Mouse (Mus musculus): ENCODE measurements around the gene Gm8265. TPM values are rescaled to one million over a fixed set of nuclear protein-coding genes. Genes with fewer than 3 reads are reported as not detected.
"Not testable (repeated sequence)": the region's sequence is repeated elsewhere in the genome, so short reads cannot be mapped to it uniquely, and the experiment has no call there.

Gm8265 gene
- polyA plus RNA-seq (2015; fragmentation: Nextera tagmentation; extraction: Ambion mirVana) = not detected in 2 replicates

- H3K27ac ChIP-seq (ENCODE audit: low read length); ATAC-seq; H3K9ac ChIP-seq (ENCODE audit: low read depth, low read length); H3K4me2 ChIP-seq (ENCODE audit: low read length); H3K36me3 ChIP-seq (ENCODE audit: control insufficient read depth, insufficient read depth, low read length); H3K9me3 ChIP-seq (replicated peaks; ENCODE audit: control insufficient read depth, low read length, poor library complexity, severe bottlenecking); H3K27me3 ChIP-seq (ENCODE audit: control insufficient read depth, insufficient read depth, low read depth, low read length); H3K4me3 ChIP-seq (ENCODE audit: low read depth, low read length); H3K4me1 ChIP-seq (ENCODE audit: control insufficient read depth, insufficient read depth, low read length): not testable (repeated sequence)
- no CpG with 5 or more reads among the region's 1 CpGs for whole genome bisulfite sequencing
Measured at GRCm38 (mm10) chr14:5632928-5633327, at the start of gene Gm8265. TSS of gene Gm8265 (minus strand) at chr14:5633028.

Other genes starting within 250 kb of the Gm8265 start
- 1.7 and 3.5 TPM in 2 replicates for gene Gm3500, start 244.0 kb downstream of the Gm8265 start, polyA plus RNA-seq (2015; fragmentation: Nextera tagmentation; extraction: Ambion mirVana)
- gene Gm3194, start 177.6 kb downstream of the Gm8265 start, polyA plus RNA-seq (2015; fragmentation: Nextera tagmentation; extraction: Ambion mirVana) = 3.6 and 4.2 TPM in 2 replicates
- not detected in 2 replicates for gene Gm8246, start 155.2 kb downstream of the Gm8265 start, polyA plus RNA-seq (2015; fragmentation: Nextera tagmentation; extraction: Ambion mirVana)
- gene Gm3187, start 148.8 kb downstream of the Gm8265 start, polyA plus RNA-seq (2015; fragmentation: Nextera tagmentation; extraction: Ambion mirVana) = 0.19 TPM in 1 of 2 replicates, not detected in the other
- gene Gm3488, start 131.4 kb downstream of the Gm8265 start, polyA plus RNA-seq (2015; fragmentation: Nextera tagmentation; extraction: Ambion mirVana) = 16.3 and 20.0 TPM in 2 replicates
- not detected in 2 replicates for gene Gm3532, start 94.5 kb downstream of the Gm8265 start, polyA plus RNA-seq (2015; fragmentation: Nextera tagmentation; extraction: Ambion mirVana)
- not detected in 2 replicates for gene Gm9603, start 54.4 kb upstream of the Gm8265 start, polyA plus RNA-seq (2015; fragmentation: Nextera tagmentation; extraction: Ambion mirVana)
- 1.4 TPM in 1 of 2 replicates, not detected in the other for gene Gm3373, start 108.5 kb upstream of the Gm8265 start, polyA plus RNA-seq (2015; fragmentation: Nextera tagmentation; extraction: Ambion mirVana)
- 4.6 and 6.3 TPM in 2 replicates for gene Gm3383, start 175.0 kb upstream of the Gm8265 start, polyA plus RNA-seq (2015; fragmentation: Nextera tagmentation; extraction: Ambion mirVana)
- gene Gm3424, start 197.3 kb upstream of the Gm8265 start, polyA plus RNA-seq (2015; fragmentation: Nextera tagmentation; extraction: Ambion mirVana) = not detected in 2 replicates
- gene Gm8237, start 247.4 kb upstream of the Gm8265 start, polyA plus RNA-seq (2015; fragmentation: Nextera tagmentation; extraction: Ambion mirVana) = 1.3 and 1.5 TPM in 2 replicates

Data from midbrain, embryonic 16.5 days (tissue).